Mouse (Mus musculus) thymus, adult 2 months (tissue): ENCODE results near the gene Hsph1. TPM values are rescaled to one million over a fixed set of nuclear protein-coding genes. Genes with fewer than 3 reads are reported as not detected.
A peak's percentile ranks its signal among the peaks of the same experiment; 100 is the strongest.

Source experiments
- DNase-seq: peaks from one replicate; pipeline ENCODE4 v3.0.0; 2021
- H3K27ac ChIP-seq: fragments of 200-500 bp; 2 replicates; pipeline ENCODE4 v1.5.1; 2012; ENCODE audit warnings: low read length, control low read depth; ENCODE audit not compliant: control insufficient read depth, insufficient read depth
- H3K27me3 ChIP-seq: fragments of 200-500 bp; 2 replicates; pipeline ENCODE4 v1.6.1; 2012; ENCODE audit warnings: mild to moderate bottlenecking, low read length, moderate library complexity, mixed read lengths; ENCODE audit not compliant: control insufficient read depth, insufficient read depth
- H3K36me3 ChIP-seq: fragments of 200-500 bp; 2 replicates; pipeline ENCODE4 v1.6.1; 2012; ENCODE audit warnings: mild to moderate bottlenecking, low read length, moderate library complexity; ENCODE audit not compliant: control insufficient read depth, insufficient read depth
- H3K4me1 ChIP-seq: fragments of 200-500 bp; replicated peaks from 2 replicates; pipeline ENCODE4 v1.6.1; 2012; ENCODE audit warnings: low read length; ENCODE audit not compliant: control insufficient read depth, insufficient read depth
- H3K4me3 ChIP-seq: fragments of 200-500 bp; 2 replicates; pipeline ENCODE4 v1.5.1; 2012; ENCODE audit warnings: mild to moderate bottlenecking, low read length, control low read depth, moderate library complexity; ENCODE audit not compliant: control insufficient read depth, insufficient read depth
- CTCF ChIP-seq: fragments of 200-500 bp; IDR thresholded peaks from 2 replicates; pipeline ENCODE4 v1.5.1; 2012; ENCODE audit warnings: mild to moderate bottlenecking, control low read depth, low read length, moderate library complexity, borderline replicate concordance; ENCODE audit not compliant: control insufficient read depth, poor library complexity, insufficient read depth; ENCODE audit errors: extremely low read depth
- POLR2A ChIP-seq: fragments of 200-500 bp; IDR thresholded peaks from 2 replicates; pipeline ENCODE4 v1.6.1; 2012; ENCODE audit warnings: mild to moderate bottlenecking, low read length, control low read depth, moderate library complexity; ENCODE audit not compliant: control insufficient read depth, poor library complexity, insufficient read depth; ENCODE audit errors: extremely low read depth
- WGBS: fragments of 180-500 bp; shearing (Covaris S2); methylation state at CpG from one replicate; pipeline ENCODE4 v1.1.7; 2018; 5-methylcytosine and 5-hydroxymethylcytosine counted together
- polyA plus RNA-seq: library from polyadenylated mRNA; depleted of rRNA; stranded (reverse); fragments of >200 nt; gene quantifications from 2 replicates; pipeline ENCODE4 v1.2.3, GENCODE M21; 2012

Gene Hsph1
- polyA plus RNA-seq, 1 experiment = 15.3 TPM

- DNase-seq = no peak
- H3K36me3 ChIP-seq = no peaks in the 10 kb centered on the region
- TF ChIP-seq CTCF (no peak), POLR2A (no peak)
- H3K4me1 ChIP-seq = no peaks in the 10 kb centered on the region
- H3K4me3 ChIP-seq = no peak overlapping the region
- H3K27me3 ChIP-seq = no peaks in the 10 kb centered on the region
- 91% methylated on average over 11 of the region's 11 CpGs for WGBS
- no peak overlapping the region for H3K27ac ChIP-seq
Observed at GRCm38 (mm10) chr5:149642783-149643509, 6.8 kb upstream of the Hsph1 start.

- no peak for TF ChIP-seq CTCF
- TF ChIP-seq POLR2A = no peak
- H3K36me3 ChIP-seq = no peaks in the 10 kb centered on the region
- no peak overlapping the region for H3K27ac ChIP-seq
- WGBS = 78% methylated on average over 6 of the region's 6 CpGs
- H3K27me3 ChIP-seq = no peaks in the 10 kb centered on the region
- no peaks in the 10 kb centered on the region for H3K4me1 ChIP-seq
- DNase-seq = no peak
- no peak overlapping the region for H3K4me3 ChIP-seq
Observed at GRCm38 (mm10) chr5:149642366-149642765, 6.2 kb upstream of the Hsph1 start.

- TF ChIP-seq CTCF = no peak
- no peak for TF ChIP-seq POLR2A
- no peak for DNase-seq
- no peaks in the 10 kb centered on the region for H3K4me1 ChIP-seq
- H3K36me3 ChIP-seq = no peaks in the 10 kb centered on the region
- no peak overlapping the region for H3K27ac ChIP-seq
- H3K4me3 ChIP-seq = no peak overlapping the region
- no peaks in the 10 kb centered on the region for H3K27me3 ChIP-seq
- 86% methylated on average over 8 of the region's 8 CpGs for WGBS
Observed at GRCm38 (mm10) chr5:149641277-149641892, 5.2 kb upstream of the Hsph1 start.

- no peaks in the 10 kb centered on the region for H3K27me3 ChIP-seq
- no peaks in the 10 kb centered on the region for H3K36me3 ChIP-seq
- H3K4me1 ChIP-seq = peaks cover 5% of the 10 kb centered on the region; the same call in 1 of the 2 replicates
- no peak overlapping the region for H3K4me3 ChIP-seq
- TF ChIP-seq POLR2A = no peak
- TF ChIP-seq CTCF = no peak
- DNase-seq = no peak
- H3K27ac ChIP-seq = no peak overlapping the region
- WGBS = 79% methylated on average over 8 of the region's 8 CpGs
Observed at GRCm38 (mm10) chr5:149637306-149637705, 1.1 kb upstream of the Hsph1 start.

- peak overlapping the region; percentile 12 for H3K27ac ChIP-seq
- H3K27me3 ChIP-seq = no peaks in the 10 kb centered on the region
- peak overlapping the region; percentile 84 for H3K4me3 ChIP-seq
- no peak for DNase-seq
- WGBS = under 1% methylated on average over 24 of the region's 24 CpGs
- peaks cover 5% of the 10 kb centered on the region; the same call in 1 of the 2 replicates for H3K4me1 ChIP-seq
- TF ChIP-seq POLR2A = no peak
- 0 out of 2 replicates have a peak, but pooled peaks have one; percentile 0 for TF ChIP-seq CTCF
- peaks cover 9% of the 10 kb centered on the region for H3K36me3 ChIP-seq
Observed at GRCm38 (mm10) chr5:149635556-149635955, 620 bp downstream of the Hsph1 start.

- Histone ChIP-seq H3K27me3 (no peaks in the 10 kb centered on the region), H3K36me3 (peaks cover 19% of the 10 kb centered on the region), H3K27ac (no peak overlapping the region), H3K4me3 (no peak overlapping the region), H3K4me1 (peaks cover 5% of the 10 kb centered on the region; the same call in 1 of the 2 replicates)
- WGBS = 78% methylated on average over 11 of the region's 11 CpGs
- no peak for DNase-seq
- TF ChIP-seq CTCF (no peak), POLR2A (no peak)
Observed at GRCm38 (mm10) chr5:149634409-149635035, 1.7 kb downstream of the Hsph1 start.
